In the genomic region with DNA sequence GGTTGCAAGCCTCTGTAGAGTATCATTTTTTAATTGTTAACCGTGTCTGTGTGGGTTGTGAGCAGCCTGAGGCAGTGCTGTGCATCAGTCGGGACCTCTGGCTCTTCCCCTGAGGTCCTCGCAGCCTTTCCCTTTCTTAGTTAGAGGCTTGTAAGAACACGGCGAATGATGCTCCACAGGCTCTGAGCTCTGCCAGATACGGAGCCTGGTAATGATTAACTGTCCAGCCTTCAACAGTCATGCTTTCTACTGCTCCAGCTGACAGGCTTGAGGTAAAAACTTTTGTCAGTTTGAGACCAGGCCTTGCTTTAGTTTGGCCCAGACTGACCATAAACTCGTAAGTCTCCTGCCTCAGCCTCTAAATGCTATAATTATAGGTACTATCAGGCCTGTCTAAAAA, we compare ENCODE assay signal across 16 mouse cellular contexts. TPM values are rescaled to one million over a fixed set of nuclear protein-coding genes. Genes with fewer than 3 reads are reported as not detected.
DNase-seq lines count a peak whose midpoint lies in the region; ATAC-seq lines count a peak whose summit lies in the region.
"Had no signal": no experiment of that assay in that cellular context is flagged by ENCODE, and none has a peak within 500 bp of the region (broad histone marks: within the 10 kb centered on the region; RNA-seq: fewer than 3 reads in every experiment).

No protein-coding gene starts in this region.

- H3K4me1 ChIP-seq in kidney, embryonic 15.5 days, result peaks cover 34% of the 10 kb centered on the region
- H3K4me1 ChIP-seq in neural tube, embryonic 14.5 days (ENCODE audit: control insufficient read depth, insufficient read depth, low read length), result peaks cover 20% of the 10 kb centered on the region

- H3K27ac ChIP-seq in kidney, embryonic 15.5 days, result no peak overlapping the region
- H3K27ac ChIP-seq in neural tube, embryonic 14.5 days (ENCODE audit: low read depth, low read length), result no peak overlapping the region
- H3K27ac ChIP-seq: forebrain, embryonic 15.5 days; heart, embryonic 15.5 days; limb, embryonic 12.5 days; midbrain, embryonic 13.5 days had no signal

- H3K9ac ChIP-seq in kidney, embryonic 15.5 days, result no peak overlapping the region
- no peak overlapping the region for H3K9ac ChIP-seq in neural tube, embryonic 14.5 days (replicated peaks; ENCODE audit: low read depth, low read length)
- H3K9ac ChIP-seq: forebrain, embryonic 15.5 days; heart, embryonic 15.5 days; limb, embryonic 12.5 days; midbrain, embryonic 13.5 days had no signal

- no peak overlapping the region for H3K4me2 ChIP-seq in kidney, embryonic 15.5 days
- 0 out of 2 replicates have a peak overlapping the region, but pooled peaks have one; percentile 16 for H3K4me2 ChIP-seq in neural tube, embryonic 14.5 days (ENCODE audit: low read depth, low read length)
- H3K4me2 ChIP-seq: forebrain, embryonic 15.5 days; heart, embryonic 15.5 days; limb, embryonic 12.5 days; midbrain, embryonic 13.5 days had no signal

- DNase-seq in adrenal gland, postnatal 14 days, result peak; percentile 4
- no peak for DNase-seq in adrenal gland, adult 18-20 months (ENCODE audit: low spot score in 2 of 2)
- DNase-seq in kidney, adult 11 months, result peak; percentile 76
- no peak for DNase-seq in neural tube, embryonic 10.5 days (ENCODE audit: extremely low spot score, low spot score)
- peak; percentile 56 for DNase-seq in yolk sac, embryonic 10.5 days (ENCODE audit: low spot score)
- DNase-seq in ovary, postnatal 36 days (ENCODE audit: low spot score), result no peak
- DNase-seq: cerebellum, postnatal 14 days; spleen, adult 18-20 months; thymus, adult 2 months had no signal

- no peaks in the 10 kb centered on the region for H3K27me3 ChIP-seq in kidney, embryonic 15.5 days
- H3K27me3 ChIP-seq in neural tube, embryonic 14.5 days (ENCODE audit: control insufficient read depth, insufficient read depth, low read length), result no peaks in the 10 kb centered on the region
- H3K27me3 ChIP-seq: forebrain, embryonic 15.5 days; heart, embryonic 15.5 days; limb, embryonic 12.5 days had no signal

- H3K36me3 ChIP-seq in kidney, embryonic 15.5 days, result peaks cover 41% of the 10 kb centered on the region
- peaks cover 17% of the 10 kb centered on the region for H3K36me3 ChIP-seq in neural tube, embryonic 14.5 days (ENCODE audit: control insufficient read depth, insufficient read depth, low read length)

- 61% methylated on average over 7 of the region's 7 CpGs for WGBS in kidney, embryonic 15.5 days
- WGBS in neural tube, embryonic 14.5 days, result 51% methylated on average over 7 of the region's 7 CpGs

- H3K9me3 ChIP-seq in kidney, embryonic 15.5 days (replicated peaks), result no peaks in the 10 kb centered on the region
- no peaks in the 10 kb centered on the region for H3K9me3 ChIP-seq in neural tube, embryonic 14.5 days (ENCODE audit: control insufficient read depth, low read length)
- H3K9me3 ChIP-seq: forebrain, embryonic 15.5 days; heart, embryonic 15.5 days; limb, embryonic 12.5 days; midbrain, embryonic 13.5 days had no signal

- H3K4me3 ChIP-seq in kidney, embryonic 15.5 days (replicated peaks), result no peak overlapping the region
- no peak overlapping the region for H3K4me3 ChIP-seq in neural tube, embryonic 14.5 days (ENCODE audit: low read depth, low read length)
- H3K4me3 ChIP-seq: forebrain, embryonic 15.5 days; heart, embryonic 15.5 days; limb, embryonic 12.5 days; midbrain, embryonic 13.5 days had no signal

- ATAC-seq in kidney, embryonic 15.5 days (replicated peaks; ENCODE audit: low FRiP score), result no peak
- no peak for ATAC-seq in neural tube, embryonic 14.5 days (ENCODE audit: low read depth)
- ATAC-seq: forebrain, embryonic 15.5 days; lung, postnatal 0 days; midbrain, embryonic 13.5 days had no signal

RNA-seq across cellular contexts. Expression of a gene that starts 3.3 kb away (rescaled TPM):
- total RNA-seq in adrenal gland, postnatal 14 days (2021), result 449 and 529 TPM in 2 replicates
- 100 to 1,000 TPM; 326 to 423 TPM for total RNA-seq in adrenal gland, adult 18-20 months (2021)
- 79.0 and 81.0 TPM in 2 replicates for polyA plus RNA-seq in kidney, embryonic 15.5 days (2015; fragmentation: Nextera tagmentation; extraction: Ambion mirVana)
- 72.3 and 74.9 TPM in 2 replicates for polyA plus RNA-seq in neural tube, embryonic 14.5 days (2014; fragmentation: Nextera tagmentation; extraction: Ambion mirVana)

Comparison
In these comparisons a context has a peak if more than half of its experiments do, and no peak if none do; other contexts are left out.
1. DNase-seq: peak in adrenal gland, postnatal 14 days (single experiment), kidney, adult 11 months (single experiment) and yolk sac, embryonic 10.5 days (single experiment); none in adrenal gland, adult 18-20 months (0 of 2), neural tube, embryonic 10.5 days (single experiment) and ovary, postnatal 36 days (single experiment).